Mouse (Mus musculus): ENCODE data around the gene Uqcc2. TPM values are rescaled to one million over a fixed set of nuclear protein-coding genes. Genes with fewer than 3 reads are reported as not detected.

Uqcc2 gene
- 74.4 TPM for polyA plus RNA-seq (2017; shearing (Covaris generic))

GRCm38 (mm10) chr17:27133551-27134141, at the start of gene Uqcc2:
Uqcc2 (minus strand) TSS chr17:27133916.

GRCm38 (mm10) chr17:27167545-27167944, 33.8 kb upstream of the Uqcc2 start, which contains the start of gene Ip6k3:
Ip6k3 (minus strand) TSS chr17:27167795.

Other genes starting within 250 kb of the Uqcc2 start
- 1.2 TPM for gene Kifc5b, start 216.8 kb downstream of the Uqcc2 start, polyA plus RNA-seq (2017; shearing (Covaris generic))
- gene Phf1, start 200.9 kb downstream of the Uqcc2 start, polyA plus RNA-seq (2017; shearing (Covaris generic)): 145 TPM
- gene Cuta, start 194.3 kb downstream of the Uqcc2 start, polyA plus RNA-seq (2017; shearing (Covaris generic)): 102 TPM
- gene Syngap1, start 192.7 kb downstream of the Uqcc2 start, polyA plus RNA-seq (2017; shearing (Covaris generic)): not detected
- 19.5 TPM for gene Zbtb9, start 160.7 kb downstream of the Uqcc2 start, polyA plus RNA-seq (2017; shearing (Covaris generic))
- 0.88 TPM for gene Bak1, start 104.9 kb downstream of the Uqcc2 start, polyA plus RNA-seq (2017; shearing (Covaris generic))
- 18.4 TPM for gene Itpr3, start 76.6 kb downstream of the Uqcc2 start, polyA plus RNA-seq (2017; shearing (Covaris generic))
- not detected for gene Ip6k3, start 33.9 kb upstream of the Uqcc2 start, polyA plus RNA-seq (2017; shearing (Covaris generic))
- 65.9 TPM for gene Lemd2, start 70.6 kb upstream of the Uqcc2 start, polyA plus RNA-seq (2017; shearing (Covaris generic))

Measured in effector memory CD4-positive, alpha-beta T cell, adult 7 months (primary cell).